Mouse (Mus musculus) megakaryocyte, embryonic 14.5 days (primary cell): ENCODE results near the gene Bmp3.

Source experiments
- FLI1 ChIP-seq: IDR thresholded peaks from 2 replicates; pipeline ENCODE4 v1.6.1; 2012; ENCODE audit warnings: low read length, inconsistent platforms, mixed read lengths
- GATA1 ChIP-seq: IDR thresholded peaks from 3 replicates; pipeline ENCODE4 v1.6.1; 2012; ENCODE audit warnings: mixed read lengths, low read length, inconsistent platforms, borderline replicate concordance

DNA sequence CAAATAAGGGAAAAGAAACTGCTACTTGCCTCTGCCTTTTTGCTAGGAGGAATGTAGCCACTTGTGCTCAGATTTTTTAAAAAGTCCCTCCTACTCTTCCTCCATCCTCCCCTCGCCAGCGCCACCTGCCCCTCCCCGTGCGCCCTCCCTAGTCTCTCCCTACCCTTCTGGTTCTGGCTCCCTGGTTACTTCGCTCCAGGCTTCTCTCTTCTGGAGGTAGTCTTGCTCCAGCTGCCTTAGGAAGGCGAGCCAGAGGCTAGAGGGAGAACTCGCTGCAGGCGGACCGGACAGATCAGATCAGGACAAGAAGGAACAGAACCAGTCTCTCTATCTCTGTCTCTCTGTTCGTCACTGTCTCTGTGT lies at the start of gene Bmp3:
- no peak for TF ChIP-seq GATA1
- TF ChIP-seq FLI1, result no peak
